9 mouse cellular contexts compared by ENCODE assay signal in genomic region chr5:137553000-137553399, GRCm38 (mm10). TPM values are rescaled to one million over a fixed set of nuclear protein-coding genes. Genes with fewer than 3 reads are reported as not detected.
A peak's percentile ranks its signal among the peaks of the same experiment; 100 is the strongest.
DNase-seq lines count a peak whose midpoint lies in the region; ATAC-seq and TF ChIP-seq lines count a peak whose summit lies in the region.
"Had no signal": no experiment of that assay in that cellular context is flagged by ENCODE, and none has a peak within 500 bp of the region (broad histone marks: within the 10 kb centered on the region; RNA-seq: fewer than 3 reads in every experiment).

No protein-coding gene starts in this region.

- peaks cover 25% of the 10 kb centered on the region for H3K27me3 ChIP-seq in heart, embryonic 10.5 days (ENCODE audit: insufficient read depth, poor library complexity, severe bottlenecking)
- peaks cover 69% of the 10 kb centered on the region for H3K27me3 ChIP-seq in CH12.LX (replicated peaks)
- peaks cover 15% of the 10 kb centered on the region; the same call in 1 of the 2 replicates for H3K27me3 ChIP-seq in hindbrain, embryonic 12.5 days
- peaks cover 20% of the 10 kb centered on the region for H3K27me3 ChIP-seq in liver, postnatal 0 days (ENCODE audit: insufficient read depth, low read length)

- no peak for TF ChIP-seq EP300 in CH12.LX (IDR thresholded peaks at IDR 0.05; ENCODE audit: low read length)
- TF ChIP-seq EP300 in liver, postnatal 0 days (IDR thresholded peaks at IDR 0.05; ENCODE audit: low read depth): no peak

- H3K36me3 ChIP-seq in heart, embryonic 10.5 days: no peaks in the 10 kb centered on the region
- no peaks in the 10 kb centered on the region for H3K36me3 ChIP-seq in CH12.LX (replicated peaks in 1 of 2; ENCODE audit: control insufficient read depth in 1 of 2, insufficient read depth in 1 of 2, low read length in 1 of 2)
- H3K36me3 ChIP-seq in hindbrain, embryonic 12.5 days: no peaks in the 10 kb centered on the region
- H3K36me3 ChIP-seq in liver, postnatal 0 days (replicated peaks; ENCODE audit: insufficient read depth, low read length): no peaks in the 10 kb centered on the region

- intact Hi-C loops in heart, postnatal 14 days (cut with DNase I): no loop called here
- intact Hi-C loops in gastrocnemius, postnatal 36 days (cut with DNase I): no loop called here

- peak overlapping the region; percentile 9; the same call in 1 of the 2 replicates for H3K4me2 ChIP-seq in CH12.LX (ENCODE audit: insufficient read depth, low read depth, poor library complexity, severe bottlenecking)
- H3K4me2 ChIP-seq in hindbrain, embryonic 12.5 days (replicated peaks): peak overlapping the region; percentile 52
- peak overlapping the region; percentile 47; the same call in 1 of the 2 replicates for H3K4me2 ChIP-seq in liver, postnatal 0 days (ENCODE audit: low read depth, low read length)

- TF ChIP-seq RAD21 in CH12.LX (IDR thresholded peaks at IDR 0.05; ENCODE audit: low read depth, low read length): no peak

- TF ChIP-seq CTCF in CH12.LX (conservative IDR thresholded peaks at IDR 0.05 in 1 of 2, IDR thresholded peaks at IDR 0.05 in 1 of 2; ENCODE audit: low read depth in 2 of 2, low read length in 2 of 2): no peak
- TF ChIP-seq CTCF in liver, postnatal 0 days (IDR thresholded peaks at IDR 0.05; ENCODE audit: low read depth): no peak

- peaks cover 6% of the 10 kb centered on the region; the same call in 1 of the 2 replicates for H3K4me1 ChIP-seq in heart, embryonic 10.5 days
- peaks cover 0 to 2% of the 10 kb centered on the region in 2 experiments; a peak in 1 of 4 replicates for H3K4me1 ChIP-seq in CH12.LX (ENCODE audit: control insufficient read depth in 1 of 2, insufficient read depth in 2 of 2)
- H3K4me1 ChIP-seq in hindbrain, embryonic 12.5 days: peaks cover 9% of the 10 kb centered on the region; the same call in 1 of the 2 replicates
- H3K4me1 ChIP-seq in liver, postnatal 0 days (ENCODE audit: insufficient read depth): peaks cover 8% of the 10 kb centered on the region

- peak overlapping the region; percentile 40 for H3K4me3 ChIP-seq in heart, embryonic 10.5 days
- no peak overlapping the region for H3K4me3 ChIP-seq in CH12.LX (replicated peaks in 1 of 3; ENCODE audit: low read depth in 2 of 3, low read length in 2 of 3, poor library complexity in 1 of 3)
- H3K4me3 ChIP-seq in hindbrain, embryonic 12.5 days: peak overlapping the region; percentile 54
- no peak overlapping the region for H3K4me3 ChIP-seq in liver, postnatal 0 days (ENCODE audit: low read depth, low read length)

- TF ChIP-seq POLR2A in CH12.LX (IDR thresholded peaks at IDR 0.05; ENCODE audit: low read depth, low read length): no peak

- no peak overlapping the region for H3K9ac ChIP-seq in CH12.LX (ENCODE audit: insufficient read depth, low read depth)
- H3K9ac ChIP-seq in hindbrain, embryonic 12.5 days: peak overlapping the region; percentile 60
- H3K9ac ChIP-seq in liver, postnatal 0 days (replicated peaks): no peak overlapping the region

- no peak for DNase-seq in heart, embryonic 10.5 days (ENCODE audit: low spot score)
- no peak for DNase-seq in heart, postnatal 14 days
- DNase-seq in CH12.LX (ENCODE audit: extremely low read depth): no peak
- no peak for DNase-seq in liver, postnatal 0 days
- no peak for DNase-seq in right cerebral cortex, postnatal 14 days
- no peak for DNase-seq in Muller cell, postnatal 12 days (ENCODE audit: inconsistent ontology term)
- DNase-seq in gastrocnemius, postnatal 36 days: no peak

- dilution Hi-C loops in CH12.LX (cut with MboI; ENCODE audit: extremely low pct_ligation_motif_present, extremely low pct_unique_long_range_greater_than_20kb, low sequenced_read_pairs): no loop called here

- 33% methylated on average over 6 of the region's 6 CpGs for WGBS in heart, embryonic 10.5 days
- WGBS in hindbrain, embryonic 12.5 days: 26% methylated on average over 6 of the region's 6 CpGs
- 27% methylated on average over 6 of the region's 6 CpGs for WGBS in liver, postnatal 0 days (ENCODE audit: insufficient replicate concordance)

- in situ Hi-C loops in CH12.LX (cut with MboI; ENCODE audit: low pct_ligation_motif_present, low pct_unique_long_range_greater_than_20kb, low sequenced_read_pairs): no loop called here

- ATAC-seq in hindbrain, embryonic 12.5 days (ENCODE audit: low FRiP score): peak; percentile 29
- ATAC-seq in liver, postnatal 0 days: no peak

- no peaks in the 10 kb centered on the region for H3K79me2 ChIP-seq in CH12.LX (replicated peaks; ENCODE audit: control insufficient read depth, extremely low read depth, insufficient read depth, poor library complexity, severe bottlenecking)

- no peak overlapping the region for H3K27ac ChIP-seq in heart, embryonic 10.5 days
- no peak overlapping the region for H3K27ac ChIP-seq in CH12.LX (ENCODE audit: insufficient read depth, low read depth)
- H3K27ac ChIP-seq in hindbrain, embryonic 12.5 days: peak overlapping the region; percentile 72
- H3K27ac ChIP-seq in liver, postnatal 0 days (ENCODE audit: low read depth): no peak overlapping the region

- no peaks in the 10 kb centered on the region for H3K9me3 ChIP-seq in heart, embryonic 10.5 days
- peaks cover 13% of the 10 kb centered on the region for H3K9me3 ChIP-seq in CH12.LX (replicated peaks; ENCODE audit: low read length)
- no peaks in the 10 kb centered on the region for H3K9me3 ChIP-seq in hindbrain, embryonic 12.5 days (replicated peaks)
- no peaks in the 10 kb centered on the region for H3K9me3 ChIP-seq in liver, postnatal 0 days (ENCODE audit: low read length)

TF ChIP-seq in CH12.LX, 34 proteins besides CTCF, POLR2A, EP300 and RAD21:
- TF ChIP-seq NELFE (IDR thresholded peaks at IDR 0.05; ENCODE audit: low read depth, low read length): no peak
- TF ChIP-seq SMC3 (IDR thresholded peaks at IDR 0.05; ENCODE audit: low read depth, low read length): no peak
- no peak for TF ChIP-seq TBP (conservative IDR thresholded peaks at IDR 0.05; ENCODE audit: low read depth, low read length)
- no peak for TF ChIP-seq SIN3A (IDR thresholded peaks at IDR 0.05; ENCODE audit: low read length)
- TF ChIP-seq USF1 (IDR thresholded peaks at IDR 0.05; ENCODE audit: low read depth, low read length): no peak
- TF ChIP-seq UBTF (IDR thresholded peaks at IDR 0.05; ENCODE audit: low read depth, low read length): no peak
- TF ChIP-seq ZC3H11A (IDR thresholded peaks at IDR 0.05; ENCODE audit: low read depth, low read length): no peak
- TF ChIP-seq BHLHE40 (IDR thresholded peaks at IDR 0.05; ENCODE audit: low read depth, low read length): no peak
- TF ChIP-seq MAZ (IDR thresholded peaks at IDR 0.05; ENCODE audit: low read depth, low read length): no peak
- TF ChIP-seq POLR2AphosphoS2 (IDR thresholded peaks at IDR 0.05; ENCODE audit: low read depth, low read length): no peak
- TF ChIP-seq GABPA (IDR thresholded peaks at IDR 0.05; ENCODE audit: insufficient replicate concordance, low read depth, low read length): no peak

RNA-seq across cellular contexts. Expression of gene Actl6b, which starts 0.3 kb away (rescaled TPM):
- polyA plus RNA-seq in heart, embryonic 10.5 days (2016; fragmentation: Nextera tagmentation; extraction: Ambion mirVana): 0.07 TPM in 1 of 2 replicates, not detected in the other
- not detected for total RNA-seq in heart, postnatal 14 days (2021)
- total RNA-seq in CH12.LX (2012; rRNA removed) (not detected in 2 replicates), CH12.LX (2014; rRNA removed) (not detected in 2 replicates)
- not detected in 2 replicates for polyA plus RNA-seq in CH12.LX (2012; ENCODE audit: insufficient read length, low read depth)
- 103 and 108 TPM in 2 replicates for polyA plus RNA-seq in hindbrain, embryonic 12.5 days (2016; fragmentation: Nextera tagmentation; extraction: Ambion mirVana)
- polyA plus RNA-seq in liver, postnatal 0 days (2015; fragmentation: Nextera tagmentation; extraction: Ambion mirVana): not detected in 2 replicates
- total RNA-seq in gastrocnemius, postnatal 36 days (2021): not detected
- total RNA-seq: common myeloid progenitor, adult 5-6 weeks had no signal

RNA-seq across cellular contexts. Expression of gene Tfr2, which starts 16.6 kb away (rescaled TPM):
- 4.0 and 4.9 TPM in 2 replicates for polyA plus RNA-seq in heart, embryonic 10.5 days (2016; fragmentation: Nextera tagmentation; extraction: Ambion mirVana)
- not detected for total RNA-seq in heart, postnatal 14 days (2021)
- total RNA-seq in CH12.LX (2012; rRNA removed) (1.3 and 2.2 TPM in 2 replicates), CH12.LX (2014; rRNA removed) (0.50 and 0.67 TPM in 2 replicates)
- 1.1 and 2.2 TPM in 2 replicates for polyA plus RNA-seq in CH12.LX (2012; ENCODE audit: insufficient read length, low read depth)
- 3.3 and 3.4 TPM in 2 replicates for polyA plus RNA-seq in hindbrain, embryonic 12.5 days (2016; fragmentation: Nextera tagmentation; extraction: Ambion mirVana)
- 148 and 157 TPM in 2 replicates for polyA plus RNA-seq in liver, postnatal 0 days (2015; fragmentation: Nextera tagmentation; extraction: Ambion mirVana)
- not detected for total RNA-seq in gastrocnemius, postnatal 36 days (2021)

RNA-seq across cellular contexts. Expression of gene Gnb2, which starts 19.7 kb away (rescaled TPM):
- 287 and 294 TPM in 2 replicates for polyA plus RNA-seq in heart, embryonic 10.5 days (2016; fragmentation: Nextera tagmentation; extraction: Ambion mirVana)
- total RNA-seq in heart, postnatal 14 days (2021): 100 to 1,000 TPM; 322 to 323 TPM
- total RNA-seq in CH12.LX (2012; rRNA removed): 388 and 480 TPM in 2 replicates
- 261 and 264 TPM in 2 replicates for total RNA-seq in CH12.LX (2014; rRNA removed)
- 312 and 327 TPM in 2 replicates for polyA plus RNA-seq in CH12.LX (2012; ENCODE audit: insufficient read length, low read depth)
- 466 and 467 TPM in 2 replicates for polyA plus RNA-seq in hindbrain, embryonic 12.5 days (2016; fragmentation: Nextera tagmentation; extraction: Ambion mirVana)
- 165 and 177 TPM in 2 replicates for polyA plus RNA-seq in liver, postnatal 0 days (2015; fragmentation: Nextera tagmentation; extraction: Ambion mirVana)
- 100 to 1,000 TPM; 107 to 129 TPM for total RNA-seq in gastrocnemius, postnatal 36 days (2021)

RNA-seq across cellular contexts. Expression of gene Epo, which starts 20.0 kb away (rescaled TPM):
- polyA plus RNA-seq in heart, embryonic 10.5 days (2016; fragmentation: Nextera tagmentation; extraction: Ambion mirVana): 0.28 and 2.3 TPM in 2 replicates
- total RNA-seq in heart, postnatal 14 days (2021): not detected
- not detected in 2 replicates for total RNA-seq in CH12.LX (2012; rRNA removed)
- total RNA-seq in CH12.LX (2014; rRNA removed): not detected in 2 replicates
- not detected in 2 replicates for polyA plus RNA-seq in CH12.LX (2012; ENCODE audit: insufficient read length, low read depth)
- polyA plus RNA-seq in hindbrain, embryonic 12.5 days (2016; fragmentation: Nextera tagmentation; extraction: Ambion mirVana): not detected in 2 replicates
- polyA plus RNA-seq in liver, postnatal 0 days (2015; fragmentation: Nextera tagmentation; extraction: Ambion mirVana): 0.13 and 0.26 TPM in 2 replicates
- not detected for total RNA-seq in gastrocnemius, postnatal 36 days (2021)
- total RNA-seq: common myeloid progenitor, adult 5-6 weeks had no signal

RNA-seq across cellular contexts. Expression of gene Gigyf1, which starts 34.7 kb away (rescaled TPM):
- polyA plus RNA-seq in heart, embryonic 10.5 days (2016; fragmentation: Nextera tagmentation; extraction: Ambion mirVana): 8.0 and 10.8 TPM in 2 replicates
- 10 to 100 TPM; 28.3 to 33.8 TPM for total RNA-seq in heart, postnatal 14 days (2021)
- total RNA-seq in CH12.LX (2012; rRNA removed) (4.9 and 5.9 TPM in 2 replicates), CH12.LX (2014; rRNA removed) (0.98 and 1.3 TPM in 2 replicates)
- 12.3 and 14.0 TPM in 2 replicates for polyA plus RNA-seq in CH12.LX (2012; ENCODE audit: insufficient read length, low read depth)
- polyA plus RNA-seq in hindbrain, embryonic 12.5 days (2016; fragmentation: Nextera tagmentation; extraction: Ambion mirVana): 17.9 and 19.0 TPM in 2 replicates
- polyA plus RNA-seq in liver, postnatal 0 days (2015; fragmentation: Nextera tagmentation; extraction: Ambion mirVana): 2.8 and 4.0 TPM in 2 replicates
- total RNA-seq in gastrocnemius, postnatal 36 days (2021): 10 to 100 TPM; 17.4 to 23.4 TPM

Comparison
In these comparisons a context has a peak if more than half of its experiments do, and no peak if none do; other contexts are left out.
1. H3K4me3 ChIP-seq: peak in heart, embryonic 10.5 days (single experiment) and hindbrain, embryonic 12.5 days (single experiment); none in CH12.LX (0 of 3) and liver, postnatal 0 days (single experiment).
2. RNA of gene Actl6b, which starts 0.3 kb away (polyA plus RNA-seq): 103 to 108 TPM in hindbrain, embryonic 12.5 days; 0.07 TPM in heart, embryonic 10.5 days, not detected in liver, postnatal 0 days and not detected in CH12.LX; every median in the first group is over 10 times any median in the second.
3. RNA of gene Tfr2, which starts 16.6 kb away (polyA plus RNA-seq): 148 to 157 TPM in liver, postnatal 0 days; 4.0 to 4.9 TPM in heart, embryonic 10.5 days, 3.3 to 3.4 TPM in hindbrain, embryonic 12.5 days and 1.1 to 2.2 TPM in CH12.LX; every median in the first group is over 10 times any median in the second.
4. Peak in every context shown above with its lines, with median percentiles within 50 percentile points of each other: H3K4me2 ChIP-seq.